Mouse (Mus musculus): ENCODE data around the gene Nr1d1.

- TF ChIP-seq POLR2A (IDR thresholded peaks at IDR 0.05; ENCODE audit: insufficient read depth, low read depth, low read length), result no peak
- no peak for TF ChIP-seq CTCF (IDR thresholded peaks at IDR 0.05)
These were observed 8.3 kb downstream of the Nr1d1 start for GRCm38 (mm10) chr11:98766816-98767215.

Measured in heart, adult 2 months (tissue).